Mouse (Mus musculus) heart, postnatal 0 days (tissue): ENCODE measurements around the gene Dnm2. TPM values are rescaled to one million over a fixed set of nuclear protein-coding genes. Genes with fewer than 3 reads are reported as not detected.
A peak's percentile ranks its signal among the peaks of the same experiment; 100 is the strongest.

Source experiments
- ATAC-seq: fragments of 200-750 bp; cut with Nextera tagmentation; 2 replicates; pipeline ENCODE4 v1.8.0; 2017; ENCODE audit warnings: low read depth, moderate number of reproducible peaks, moderate library complexity; ENCODE audit not compliant: insufficient read depth
- DNase-seq: peaks from one replicate; pipeline ENCODE4 v3.0.0-alpha.2; 2016; ENCODE audit warnings: low spot score
- H3K27ac ChIP-seq: fragments of 300-500 bp; sonication (generic); 2 replicates; pipeline ENCODE4 v1.5.1; 2014; ENCODE audit warnings: low read depth, mild to moderate bottlenecking
- H3K27me3 ChIP-seq: fragments of 300-500 bp; sonication (generic); 2 replicates; pipeline ENCODE4 v1.6.1; 2014; ENCODE audit warnings: low read length, mixed read lengths; ENCODE audit not compliant: control insufficient read depth, insufficient read depth
- H3K36me3 ChIP-seq: fragments of 300-500 bp; sonication (generic); replicated peaks from 2 replicates; pipeline ENCODE4 v1.6.1; 2014; ENCODE audit warnings: low read length, mixed read lengths; ENCODE audit not compliant: control insufficient read depth, insufficient read depth
- H3K4me1 ChIP-seq: fragments of 300-500 bp; sonication (generic); 2 replicates; pipeline ENCODE4 v1.6.1; 2014; ENCODE audit warnings: antibody characterized with exemption; ENCODE audit not compliant: control insufficient read depth, insufficient read depth
- H3K4me2 ChIP-seq: fragments of 300-500 bp; sonication (generic); 2 replicates; pipeline ENCODE4 v1.6.1; 2014; ENCODE audit warnings: low read depth, mild to moderate bottlenecking, low read length, moderate library complexity
- H3K4me3 ChIP-seq: fragments of 300-500 bp; sonication (generic); 2 replicates; pipeline ENCODE4 v1.5.1; 2014; ENCODE audit warnings: low read depth, low read length
- H3K9ac ChIP-seq: fragments of 300-500 bp; sonication (generic); replicated peaks from 2 replicates; pipeline ENCODE4 v1.6.1; 2014; ENCODE audit warnings: low read depth, low read length, mixed read lengths
- H3K9me3 ChIP-seq: fragments of 300-500 bp; sonication (generic); replicated peaks from 2 replicates; pipeline ENCODE4 v1.6.1; 2016; ENCODE audit warnings: low read length; ENCODE audit not compliant: control insufficient read depth
- CTCF ChIP-seq: IDR thresholded peaks from 2 replicates; pipeline ENCODE4 v1.5.1; 2016; ENCODE audit warnings: antibody characterized with exemption, control low read depth, low read depth
- EP300 ChIP-seq: IDR thresholded peaks from 2 replicates; pipeline ENCODE4 v1.6.1; 2016; ENCODE audit warnings: antibody characterized with exemption, low read depth
- WGBS: fragments of 180-500 bp; shearing (Covaris S2); extraction: QIAGEN DNeasy Blood & Tissue Kit; methylation state at CpG from one replicate; pipeline ENCODE4 v1.1.7; 2014; 5-methylcytosine and 5-hydroxymethylcytosine counted together
- polyA plus RNA-seq: library from polyadenylated mRNA; unstranded; fragments of >200 nt; fragmentation: Nextera tagmentation; extraction: Ambion mirVana; gene quantifications from 2 replicates; pipeline ENCODE4 v1.2.1, GENCODE M21; 2015
- total RNA-seq: library from RNA; depleted of rRNA; stranded (reverse); fragments of >200 nt; gene quantifications from 2 replicates; pipeline ENCODE4 v1.2.3, GENCODE M21; 2014; ENCODE audit warnings: low replicate concordance

Dnm2 gene
- total and polyA plus RNA-seq, 2 experiments from 2014 or later, result 61.1 to 95.8 TPM

- 0 out of 2 replicates have a peak, but pooled peaks cover 7% of the 10 kb centered on the region for H3K36me3 ChIP-seq
- no peaks in the 10 kb centered on the region for H3K4me1 ChIP-seq
- DNase-seq (no peak), ATAC-seq (no peak)
- H3K4me3 ChIP-seq, result no peak overlapping the region
- H3K27me3 ChIP-seq, result no peaks in the 10 kb centered on the region
- TF ChIP-seq CTCF (no peak), EP300 (no peak)
- H3K9me3 ChIP-seq, result no peaks in the 10 kb centered on the region
- 68% methylated on average over 4 of the region's 4 CpGs for WGBS
- H3K4me2 ChIP-seq, result no peak overlapping the region
- H3K27ac ChIP-seq, result no peak overlapping the region
- no peak overlapping the region for H3K9ac ChIP-seq
These were observed 19.9 kb downstream of the Dnm2 start for GRCm38 (mm10) chr9:21444574-21444973.

DNA sequence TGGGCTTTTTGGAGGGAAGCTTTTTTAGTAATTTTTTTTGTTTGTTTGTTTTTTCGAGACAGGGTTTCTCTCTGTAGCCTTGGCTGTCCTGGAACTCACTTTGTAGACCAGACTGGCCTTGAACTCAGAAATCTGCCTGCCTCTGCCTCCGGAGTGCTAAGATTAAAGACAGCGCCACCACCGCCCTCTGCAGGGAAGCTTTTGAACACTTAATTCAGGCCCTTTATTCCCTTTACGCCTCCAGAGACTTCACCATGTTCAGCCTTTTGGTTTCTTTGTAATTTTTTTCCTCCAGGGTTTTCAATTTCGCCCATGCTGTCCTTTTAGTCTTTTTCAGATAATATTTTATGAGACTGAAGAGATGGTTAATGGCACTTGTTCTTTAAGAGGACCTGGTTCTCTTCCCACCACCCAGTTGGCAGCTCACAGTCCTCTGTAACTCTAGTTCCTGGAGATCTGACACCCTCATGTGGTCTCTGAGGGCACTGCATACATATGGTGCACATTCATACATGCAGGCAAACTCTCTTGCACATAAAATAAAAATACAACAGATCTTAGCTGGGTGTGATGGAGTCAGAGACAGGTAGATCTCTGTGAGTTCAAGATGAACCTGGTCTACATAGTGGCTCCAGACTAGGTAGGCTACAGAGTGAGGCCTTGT is 20.5 kb downstream of the Dnm2 start:
- H3K27ac ChIP-seq, result no peak overlapping the region
- no peak overlapping the region for H3K9ac ChIP-seq
- H3K27me3 ChIP-seq, result no peaks in the 10 kb centered on the region
- H3K4me2 ChIP-seq, result no peak overlapping the region
- DNase-seq (no peak), ATAC-seq (no peak)
- 95% methylated on average over 6 of the region's 6 CpGs for WGBS
- H3K4me3 ChIP-seq, result no peak overlapping the region
- 0 out of 2 replicates have a peak, but pooled peaks cover 7% of the 10 kb centered on the region for H3K36me3 ChIP-seq
- no peaks in the 10 kb centered on the region for H3K9me3 ChIP-seq
- no peak for TF ChIP-seq CTCF
- no peak for TF ChIP-seq EP300
- H3K4me1 ChIP-seq, result no peaks in the 10 kb centered on the region

DNA sequence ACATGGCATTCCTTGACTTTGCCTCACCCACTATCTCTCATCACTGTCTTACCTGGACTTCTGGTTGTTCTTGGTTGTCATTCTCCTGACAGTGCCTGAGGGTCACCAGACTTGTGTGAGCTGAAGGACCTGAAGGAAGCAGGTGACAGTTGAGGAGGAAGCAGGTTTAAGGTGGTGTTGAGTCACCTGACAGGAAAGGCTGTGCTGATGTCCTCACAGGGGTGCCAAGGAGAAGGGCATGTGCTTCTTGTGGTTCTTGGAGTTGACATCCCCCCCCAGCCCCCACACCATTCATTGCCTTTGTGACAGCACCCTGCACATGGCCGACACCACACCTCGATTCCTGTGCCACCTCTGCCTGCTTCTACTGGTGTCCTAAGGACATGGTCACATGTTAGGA is 23.1 kb downstream of the Dnm2 start:
- TF ChIP-seq EP300 (no peak), CTCF (no peak)
- Histone ChIP-seq H3K27me3 (no peaks in the 10 kb centered on the region), H3K9ac (no peak overlapping the region), H3K4me2 (no peak overlapping the region), H3K27ac (no peak overlapping the region), H3K4me1 (peaks cover 15% of the 10 kb centered on the region), H3K4me3 (no peak overlapping the region), H3K36me3 (0 out of 2 replicates have a peak, but pooled peaks cover 7% of the 10 kb centered on the region), H3K9me3 (no peaks in the 10 kb centered on the region)
- no peak for ATAC-seq
- 76% methylated on average over 2 of the region's 2 CpGs for WGBS
- no peak for DNase-seq

DNA sequence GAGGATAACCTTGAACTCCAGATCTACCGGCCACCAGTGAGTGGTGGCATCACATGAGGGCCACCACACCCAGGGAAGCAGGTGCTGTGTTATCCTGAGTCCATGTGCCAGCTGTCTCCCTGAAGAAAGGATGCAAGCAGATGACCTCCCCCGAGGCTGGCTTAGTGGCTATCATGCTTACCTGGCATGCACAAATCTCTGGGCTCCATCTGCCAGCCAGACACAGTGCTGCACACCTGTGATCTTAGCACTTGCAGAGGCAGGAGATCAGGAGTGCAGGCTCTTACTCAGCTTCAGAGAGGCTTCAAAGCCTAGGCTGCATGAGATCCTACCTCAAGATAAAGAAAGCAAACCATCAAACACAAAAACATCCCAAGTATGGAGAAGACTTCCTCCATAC is 25.0 kb downstream of the Dnm2 start:
- no peak for ATAC-seq
- H3K27ac ChIP-seq, result peak overlapping the region; percentile 32; the same call in 1 of the 2 replicates
- whole genome bisulfite sequencing, result 82% methylated on average over 2 of the region's 2 CpGs

GRCm38 (mm10) chr9:21450270-21450669 is 25.6 kb downstream of the Dnm2 start:
- peaks cover 15% of the 10 kb centered on the region for H3K4me1 ChIP-seq
- no peak overlapping the region for H3K9ac ChIP-seq
- H3K27me3 ChIP-seq, result no peaks in the 10 kb centered on the region
- TF ChIP-seq CTCF, result no peak
- TF ChIP-seq EP300, result no peak
- no peaks in the 10 kb centered on the region for H3K9me3 ChIP-seq
- DNase-seq, result no peak
- 49% methylated on average over 3 of the region's 3 CpGs for WGBS
- H3K36me3 ChIP-seq, result 0 out of 2 replicates have a peak, but pooled peaks cover 4% of the 10 kb centered on the region
- no peak overlapping the region for H3K4me2 ChIP-seq
- peak overlapping the region; percentile 32 for H3K27ac ChIP-seq
- ATAC-seq, result 0 out of 2 replicates have a peak, but pooled peaks have one; percentile 43
- H3K4me3 ChIP-seq, result no peak overlapping the region

More for the DNA sequence above, 25.0 kb downstream of the Dnm2 start:
- Histone ChIP-seq H3K4me3 (no peak overlapping the region), H3K36me3 (0 out of 2 replicates have a peak, but pooled peaks cover 7% of the 10 kb centered on the region), H3K4me1 (peaks cover 15% of the 10 kb centered on the region), H3K4me2 (no peak overlapping the region), H3K27me3 (no peaks in the 10 kb centered on the region), H3K9me3 (no peaks in the 10 kb centered on the region), H3K9ac (no peak overlapping the region)
- TF ChIP-seq EP300 (no peak), CTCF (no peak)
- DNase-seq, result no peak
